Mouse (Mus musculus): Measurements from ENCODE around the gene Gm49318.
A peak's percentile ranks its signal among the peaks of the same experiment; 100 is the strongest.

The Gm49318 gene

GRCm38 (mm10) chr9:22035300-22036044, 35.6 kb downstream of the Gm49318 start:
- DNase-seq (ENCODE audit: inconsistent age in 2 of 2, low spot score in 1 of 2): no peak

- no peak for DNase-seq (ENCODE audit: inconsistent age in 2 of 2, low spot score in 1 of 2)
These were observed 40.7 kb downstream of the Gm49318 start for GRCm38 (mm10) chr9:22030386-22030785.

GRCm38 (mm10) chr9:22028467-22028866, 42.6 kb downstream of the Gm49318 start:
- DNase-seq (ENCODE audit: inconsistent age in 2 of 2, low spot score in 1 of 2): no peak

GRCm38 (mm10) chr9:22024592-22024991, 46.5 kb downstream of the Gm49318 start:
- DNase-seq (ENCODE audit: inconsistent age in 2 of 2, low spot score in 1 of 2): no peak

GRCm38 (mm10) chr9:22017208-22017825, 53.7 kb downstream of the Gm49318 start:
- DNase-seq (ENCODE audit: inconsistent age in 2 of 2, low spot score in 1 of 2): no peak

GRCm38 (mm10) chr9:22016245-22016644, 54.8 kb downstream of the Gm49318 start:
- DNase-seq (ENCODE audit: inconsistent age in 2 of 2, low spot score in 1 of 2): no peak

GRCm38 (mm10) chr9:22012731-22013130, 58.3 kb downstream of the Gm49318 start:
- DNase-seq (ENCODE audit: inconsistent age in 2 of 2, low spot score in 1 of 2): no peak

GRCm38 (mm10) chr9:22011055-22011454, 60.0 kb downstream of the Gm49318 start:
- no peak for DNase-seq (ENCODE audit: inconsistent age in 2 of 2, low spot score in 1 of 2)

GRCm38 (mm10) chr9:22004546-22004945, 66.5 kb downstream of the Gm49318 start:
- DNase-seq (ENCODE audit: inconsistent age in 2 of 2, low spot score in 1 of 2): peak in 1 of 2 experiments; percentile 18

- DNase-seq (ENCODE audit: inconsistent age in 2 of 2, low spot score in 1 of 2): no peak
These were observed 67.9 kb downstream of the Gm49318 start for GRCm38 (mm10) chr9:22003163-22003554.

GRCm38 (mm10) chr9:22002194-22003162, 68.6 kb downstream of the Gm49318 start, which contains the start of the genes Ccdc151 and Prkcsh:
TSS of gene Ccdc151 (minus strand) at chr9:22002634.
TSS of gene Prkcsh (plus strand) at chr9:22002806.
- peak; percentile 99 to 100 for DNase-seq (ENCODE audit: inconsistent age in 2 of 2, low spot score in 1 of 2)

GRCm38 (mm10) chr9:22001633-22002032, 69.4 kb downstream of the Gm49318 start:
- no peak for DNase-seq (ENCODE audit: inconsistent age in 2 of 2, low spot score in 1 of 2)

- peak; percentile 53 to 89 for DNase-seq (ENCODE audit: inconsistent age in 2 of 2, low spot score in 1 of 2)
These were observed 70.8 kb downstream of the Gm49318 start for GRCm38 (mm10) chr9:22000296-22000695.

GRCm38 (mm10) chr9:21996178-21996867, 74.7 kb downstream of the Gm49318 start:
- DNase-seq (ENCODE audit: inconsistent age in 2 of 2, low spot score in 1 of 2): no peak

GRCm38 (mm10) chr9:21992227-21992626, 78.8 kb downstream of the Gm49318 start:
- DNase-seq (ENCODE audit: inconsistent age in 2 of 2, low spot score in 1 of 2): peak in 1 of 2 experiments; percentile 65

- peak; percentile 87 to 95 for DNase-seq (ENCODE audit: inconsistent age in 2 of 2, low spot score in 1 of 2)
These were observed 81.6 kb downstream of the Gm49318 start, which contains the start of gene Rgl3 for GRCm38 (mm10) chr9:21989230-21990110. TSS of gene Rgl3 (minus strand) at chr9:21989446.

GRCm38 (mm10) chr9:21988421-21989101, 82.5 kb downstream of the Gm49318 start:
- peak; percentile 44 to 66 for DNase-seq (ENCODE audit: inconsistent age in 2 of 2, low spot score in 1 of 2)

GRCm38 (mm10) chr9:21987592-21988342, 83.3 kb downstream of the Gm49318 start:
- DNase-seq (ENCODE audit: inconsistent age in 2 of 2, low spot score in 1 of 2): peak; percentile 68 to 82
